Mouse (Mus musculus): Measurements from ENCODE around the gene Aloxe3.

DNA sequence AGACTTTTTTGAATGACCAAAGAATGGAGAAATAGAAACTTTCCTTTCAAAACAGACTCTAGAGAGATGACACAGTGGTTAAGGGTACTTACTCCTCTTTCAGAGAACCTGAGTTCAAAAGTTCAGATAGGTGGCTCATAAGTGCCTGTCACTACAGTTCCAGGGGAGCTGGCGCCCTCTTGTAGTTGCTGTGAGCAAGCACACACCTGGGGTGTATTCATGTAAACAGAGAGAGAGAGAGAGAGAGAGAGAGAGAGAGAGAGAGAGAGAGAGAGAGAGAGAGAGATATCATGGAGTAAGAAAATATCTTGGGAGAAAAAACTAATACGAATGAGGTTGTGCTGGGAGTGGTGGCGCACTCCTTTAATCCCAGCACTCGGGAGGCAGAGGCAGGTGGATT lies 54.4 kb downstream of the Aloxe3 start:
- no peak for TF ChIP-seq CTCF (IDR thresholded peaks at IDR 0.05; ENCODE audit: extremely low read depth, insufficient read length, insufficient replicate concordance, low read depth, low read length)
- TF ChIP-seq POLR2A (IDR thresholded peaks at IDR 0.05; ENCODE audit: low read depth, low read length) = no peak
